Mouse (Mus musculus) T-helper 1 cell (primary cell): ENCODE measurements around the gene Stat1.

Experiments used
- in situ Hi-C: fragments of 300-600 bp; cut with MboI, MseI; formaldehyde crosslinking; loops from one replicate; pipeline ENCODE4 v1.15.1; 2025; ENCODE audit warnings: high pct_unique_total_duplicates

Gene Stat1

DNA sequence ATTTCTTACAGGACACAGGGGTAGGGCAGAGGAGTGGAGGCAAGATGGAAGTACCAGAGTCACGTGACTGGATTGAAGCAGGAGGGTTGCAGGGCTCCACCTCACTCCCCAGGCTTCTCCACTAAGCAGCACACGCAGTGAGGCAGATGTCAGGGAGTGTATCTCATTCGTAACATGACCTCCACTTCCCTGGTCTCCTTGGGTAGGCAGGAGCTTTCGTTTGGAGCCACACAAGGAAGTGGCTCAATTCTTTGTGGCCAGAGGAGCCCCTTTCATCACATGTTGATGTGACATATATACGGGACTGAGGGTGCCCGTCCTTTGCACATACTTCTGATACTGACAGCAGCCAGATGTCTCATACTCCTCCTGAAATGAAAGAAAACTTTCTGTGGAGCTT lies 10.6 kb downstream of the Stat1 start:
- in situ Hi-C loops: no loop called here

DNA sequence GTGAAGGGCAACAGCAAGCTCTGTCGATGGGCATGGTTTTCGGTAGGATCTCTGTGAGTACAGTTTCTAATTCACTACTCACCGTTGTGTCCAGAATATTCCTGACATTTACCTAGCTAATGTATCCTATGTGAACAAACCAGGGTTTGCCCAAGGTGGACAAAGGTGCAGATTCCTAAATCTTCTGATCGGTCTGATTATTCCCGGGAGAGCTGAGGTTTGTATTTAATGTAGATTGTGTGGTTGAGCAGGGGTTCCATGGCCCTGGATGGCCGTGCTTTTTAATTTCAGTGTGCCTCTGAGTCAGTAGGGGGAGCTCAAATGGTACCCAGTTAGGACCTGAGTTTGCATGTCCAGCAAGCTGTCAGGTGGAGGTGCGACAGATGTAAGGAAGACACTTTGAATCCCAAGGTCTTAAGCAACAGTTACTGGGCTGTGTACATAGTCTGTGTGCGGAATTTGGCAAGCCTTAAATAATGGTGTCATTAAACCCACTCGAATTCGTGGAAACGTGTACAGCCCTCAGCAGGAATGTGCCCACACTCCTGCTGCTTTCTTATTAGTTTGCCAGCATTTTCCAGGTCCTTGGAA lies 12.6 kb downstream of the Stat1 start:
- in situ Hi-C loops: no loop called here

DNA sequence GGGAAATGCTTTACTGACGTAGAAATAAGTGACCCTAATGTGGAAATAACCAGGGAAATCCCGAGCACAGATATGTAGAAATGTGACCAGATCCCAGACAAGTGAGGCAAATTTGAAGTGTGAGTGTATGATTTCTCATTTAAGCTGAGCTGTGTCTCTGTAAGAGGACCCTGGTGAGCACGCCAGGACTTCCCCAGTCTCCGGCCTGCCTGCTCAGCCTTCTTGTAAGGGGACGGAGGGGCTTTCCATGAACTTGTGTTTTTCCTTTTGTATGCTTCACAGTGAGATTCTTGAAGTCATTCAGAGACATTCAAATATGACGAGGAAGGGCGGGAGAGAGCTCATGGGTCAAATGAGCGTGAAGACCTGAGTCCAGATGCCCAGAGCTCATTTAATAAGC lies 14.0 kb downstream of the Stat1 start:
- in situ Hi-C loops: no loop called here

DNA sequence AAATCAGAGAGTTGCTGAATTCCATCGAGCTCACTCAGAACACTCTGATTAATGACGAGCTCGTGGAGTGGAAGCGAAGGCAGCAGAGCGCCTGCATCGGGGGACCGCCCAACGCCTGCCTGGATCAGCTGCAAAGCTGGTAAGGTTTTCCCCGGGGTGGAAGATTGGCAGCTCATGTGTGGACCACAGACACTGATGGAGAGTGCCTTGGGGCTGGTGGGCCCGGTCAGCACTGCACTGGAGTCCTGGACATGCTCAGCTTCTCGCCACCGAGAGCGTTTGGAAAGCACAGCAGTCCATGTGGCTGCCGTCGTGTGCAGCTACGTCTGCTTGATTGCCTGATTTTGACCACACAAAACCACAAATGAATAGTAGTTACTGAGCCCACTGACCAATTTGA lies 18.1 kb downstream of the Stat1 start:
- in situ Hi-C loops: no loop called here

DNA sequence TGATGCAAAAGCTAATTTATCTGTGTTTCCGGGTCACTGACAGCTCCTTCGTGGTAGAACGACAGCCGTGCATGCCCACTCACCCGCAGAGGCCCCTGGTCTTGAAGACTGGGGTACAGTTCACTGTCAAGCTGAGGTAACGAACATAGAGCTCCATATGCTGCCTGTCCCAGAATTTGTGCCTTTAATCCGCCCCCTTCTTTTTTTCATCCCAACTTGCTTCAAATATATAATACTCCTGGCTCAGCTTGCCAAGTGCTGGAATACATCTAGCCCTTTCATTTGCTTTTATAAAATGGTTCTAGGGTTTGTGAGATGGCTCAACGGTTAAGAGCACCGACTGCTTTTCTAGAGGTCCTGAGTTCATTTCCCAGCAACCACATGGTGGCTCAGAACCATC lies 21.3 kb downstream of the Stat1 start:
- in situ Hi-C loops: no loop called here

DNA sequence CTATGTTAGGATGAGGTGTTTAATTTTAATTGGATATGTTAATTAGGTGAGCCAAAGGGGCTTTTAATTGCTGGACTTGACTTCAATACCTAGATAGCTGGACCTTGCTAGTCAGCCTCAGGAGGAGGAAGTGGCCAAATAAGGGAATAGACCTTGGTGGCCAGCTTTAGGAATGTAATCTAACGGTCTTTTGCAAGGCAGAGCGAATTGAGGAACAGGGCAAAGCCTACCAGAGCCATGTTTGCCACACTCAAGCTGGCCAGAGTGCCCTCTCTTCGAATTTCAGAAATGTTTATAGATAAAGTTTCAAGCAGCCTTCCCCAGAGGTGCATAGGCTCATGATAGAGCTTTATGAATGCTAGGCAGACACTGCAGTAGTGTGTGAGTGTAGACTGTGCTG lies 22.2 kb downstream of the Stat1 start:
- in situ Hi-C loops: no loop called here

DNA sequence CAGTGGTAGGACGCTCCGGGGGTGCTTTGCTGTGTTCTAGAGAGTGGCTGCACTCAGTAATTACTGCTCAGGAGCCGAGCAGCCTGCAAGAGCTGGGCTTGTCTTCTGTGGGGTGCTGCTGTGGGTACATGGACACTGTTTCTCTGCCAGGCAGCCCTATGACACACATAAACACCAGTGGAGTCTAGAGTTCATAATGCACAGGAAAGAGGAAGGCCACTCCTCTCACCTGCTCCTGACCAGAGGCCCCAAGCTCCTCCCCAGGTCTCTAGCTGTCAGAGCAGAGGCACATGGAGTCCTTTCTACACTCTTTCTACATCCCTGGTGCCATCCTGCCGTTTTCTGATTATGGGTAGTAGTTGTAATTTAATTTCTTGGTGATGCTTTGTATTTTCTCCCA lies 22.9 kb downstream of the Stat1 start:
- in situ Hi-C loops: no loop called here

DNA sequence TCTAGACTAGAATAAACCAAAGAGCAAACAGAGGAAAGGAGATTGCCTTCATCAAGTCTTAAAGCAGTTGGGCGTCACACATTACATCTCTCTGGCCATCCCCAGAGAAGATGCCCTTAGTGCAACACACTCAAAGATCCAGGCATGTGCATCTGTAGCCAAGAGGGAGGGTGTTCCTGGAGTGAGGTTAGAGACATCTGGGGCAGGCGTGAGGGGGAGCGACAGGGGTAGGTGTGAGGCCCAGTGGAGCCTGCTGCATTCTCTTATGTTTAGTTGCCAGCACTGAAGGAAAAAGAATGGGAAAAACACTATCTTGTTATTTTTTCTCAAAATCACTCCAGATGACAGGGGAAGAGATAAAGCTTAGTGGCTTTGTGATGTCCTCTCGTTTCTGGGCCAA lies 24.0 kb downstream of the Stat1 start:
- in situ Hi-C loops: no loop called here

DNA sequence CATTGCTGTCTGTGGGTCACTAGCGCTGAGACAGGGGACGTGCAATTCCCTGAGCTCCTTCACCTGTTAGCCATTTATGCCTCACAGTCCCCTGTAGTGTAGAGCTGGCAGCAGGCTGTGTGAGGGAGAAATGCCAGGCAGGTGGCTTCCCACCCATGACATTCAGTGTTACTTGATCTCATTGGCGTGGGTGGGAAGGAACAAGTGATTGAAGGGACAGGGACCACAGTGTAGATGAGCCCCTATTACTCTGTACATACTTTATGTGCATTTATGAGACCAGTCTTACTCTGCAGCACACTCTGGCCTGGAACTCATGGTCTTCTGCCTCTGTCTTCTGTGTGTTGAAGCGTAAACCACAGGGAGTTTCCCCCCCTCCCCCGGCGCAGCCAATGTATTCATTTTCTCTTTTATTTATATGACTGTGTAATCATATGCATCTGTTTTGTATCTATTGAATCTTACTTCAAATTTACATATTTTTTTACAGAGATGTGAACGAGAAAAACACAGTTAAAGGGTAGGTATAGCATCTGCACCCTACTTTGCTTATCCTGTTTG lies 24.4 kb downstream of the Stat1 start:
- in situ Hi-C loops: no loop called here

DNA sequence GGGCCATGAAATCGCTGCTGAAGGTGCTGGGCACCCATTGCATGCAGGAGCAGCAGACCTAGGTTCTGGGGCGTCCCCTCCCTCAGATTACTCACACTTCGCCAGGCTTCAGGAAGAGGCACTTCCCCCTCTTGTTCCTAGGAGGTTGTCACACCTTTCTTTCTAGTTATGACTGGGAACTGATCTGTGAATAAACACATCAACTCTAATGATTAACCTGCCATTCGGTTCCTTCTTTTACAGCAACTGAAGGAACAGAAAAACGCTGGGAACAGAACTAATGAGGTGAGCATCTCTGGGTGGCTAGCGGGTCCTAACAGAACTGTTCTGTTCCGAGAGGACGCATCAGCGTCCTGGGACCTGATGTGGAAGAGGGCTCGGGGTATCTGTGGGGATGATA lies 25.7 kb downstream of the Stat1 start:
- in situ Hi-C loops: no loop called here

DNA sequence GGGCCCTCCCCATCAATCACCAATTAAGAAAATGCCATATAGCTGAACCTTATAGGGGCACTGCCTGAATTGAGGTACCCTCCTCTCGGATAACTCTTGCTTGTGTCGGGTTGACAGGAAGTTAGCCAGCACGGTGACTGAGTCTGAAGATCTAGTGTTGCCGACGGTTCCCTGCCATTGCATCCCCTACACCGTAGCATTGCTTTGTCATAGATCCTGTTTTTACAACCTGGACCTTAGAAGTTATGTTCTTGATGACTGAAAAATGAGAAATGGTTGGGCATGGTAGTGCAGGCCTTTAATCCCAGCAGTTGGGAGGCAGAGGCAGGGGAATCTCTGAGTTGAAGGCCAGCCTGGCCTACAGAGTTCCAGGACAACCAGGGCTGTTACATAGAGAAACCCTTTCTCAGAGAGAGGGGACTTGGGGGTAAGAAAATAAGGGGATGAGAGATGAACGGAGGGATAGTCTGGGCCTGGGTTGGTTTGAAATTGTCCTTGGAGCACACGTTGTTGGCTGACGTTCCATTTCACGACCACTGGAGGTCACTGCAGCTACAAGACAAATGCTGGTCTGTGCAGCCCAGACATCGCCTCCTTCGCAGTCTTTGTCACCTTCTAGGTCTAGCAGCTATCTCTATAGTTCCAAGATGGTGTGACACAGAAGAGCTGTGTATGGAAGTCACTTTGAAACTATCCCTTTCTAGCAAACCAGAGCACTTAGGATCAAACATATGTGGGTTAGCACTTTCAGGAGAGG lies 27.2 kb downstream of the Stat1 start:
- in situ Hi-C loops: no loop called here

DNA sequence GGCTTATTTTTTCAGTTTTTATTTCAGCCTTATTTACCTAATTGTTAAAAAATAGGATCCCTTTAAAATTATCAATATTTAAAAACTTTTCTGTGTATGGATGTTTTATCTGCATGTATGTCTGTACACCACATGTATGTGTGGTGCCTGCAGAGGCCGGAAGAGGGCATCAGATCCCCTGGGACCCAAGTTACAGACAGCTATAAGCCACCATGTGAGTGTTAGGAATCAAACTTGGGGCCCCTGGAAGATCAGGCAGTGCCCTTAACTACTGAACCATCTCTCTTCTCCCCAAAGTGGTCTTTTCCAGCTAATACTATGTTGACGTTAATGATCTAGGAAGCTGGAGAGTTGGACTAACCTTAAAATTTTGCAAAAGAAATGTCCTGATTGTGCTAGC lies 28.2 kb downstream of the Stat1 start:
- in situ Hi-C loops: no loop called here

DNA sequence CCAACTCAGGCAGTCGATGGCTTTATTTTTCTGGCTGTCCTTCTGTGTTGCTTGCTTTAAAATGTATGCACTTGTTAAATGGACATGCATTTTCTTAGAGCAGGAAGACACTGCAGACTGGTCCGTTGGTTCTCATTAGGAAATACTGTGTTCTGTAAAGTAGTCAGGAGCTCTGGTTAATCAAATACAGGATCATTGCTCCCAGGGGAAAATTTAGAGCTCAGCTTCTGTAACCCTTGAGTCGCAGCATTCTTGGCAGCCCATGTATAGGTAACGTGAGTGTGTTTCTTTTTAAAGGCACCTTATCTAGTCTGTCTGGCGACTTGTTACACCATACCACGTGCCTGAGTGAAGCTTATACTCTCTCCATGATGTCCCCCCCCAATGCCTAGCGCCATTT lies 28.9 kb downstream of the Stat1 start:
- in situ Hi-C loops: no loop called here

DNA sequence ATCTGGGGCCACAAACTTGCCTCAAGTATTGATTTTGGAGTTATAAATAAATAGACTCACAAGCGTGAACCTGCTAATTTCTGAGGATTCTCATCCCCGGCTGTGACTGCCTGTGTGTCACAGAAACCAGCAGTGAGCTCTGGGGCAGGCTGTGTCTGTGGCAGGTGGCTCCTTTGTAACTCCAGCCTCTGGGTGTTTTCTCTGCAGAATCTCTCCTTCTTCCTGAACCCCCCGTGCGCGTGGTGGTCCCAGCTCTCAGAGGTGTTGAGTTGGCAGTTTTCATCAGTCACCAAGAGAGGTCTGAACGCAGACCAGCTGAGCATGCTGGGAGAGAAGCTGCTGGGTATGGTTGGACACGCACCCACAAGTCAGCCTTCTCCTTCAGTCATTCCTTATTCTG lies 29.5 kb downstream of the Stat1 start:
- in situ Hi-C loops: no loop called here

DNA sequence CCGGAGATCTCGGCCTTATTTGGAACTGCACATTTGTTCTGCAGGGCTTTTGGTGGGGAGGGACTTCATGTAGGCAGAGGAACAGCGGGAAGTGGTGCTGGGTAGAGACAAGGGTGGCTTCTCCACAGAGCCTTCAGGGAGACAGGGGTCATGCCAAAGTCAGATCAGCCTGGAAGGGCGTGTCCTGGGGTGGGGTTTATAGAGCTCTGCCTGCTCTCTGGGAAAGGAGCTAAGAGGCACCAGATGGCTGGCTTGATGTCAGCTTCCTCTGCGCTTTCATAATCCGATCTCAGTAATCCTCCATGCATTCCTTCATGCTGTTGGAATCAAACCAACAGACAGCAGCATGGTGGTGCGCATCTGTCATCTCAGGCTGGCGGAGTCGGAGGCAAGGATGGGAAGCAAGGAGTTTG lies 30.7 kb downstream of the Stat1 start:
- in situ Hi-C loops: loop anchor here (5.0 kb wide), 1 partner anchor 42 kb away; no protein-coding TSS in a partner anchor

DNA sequence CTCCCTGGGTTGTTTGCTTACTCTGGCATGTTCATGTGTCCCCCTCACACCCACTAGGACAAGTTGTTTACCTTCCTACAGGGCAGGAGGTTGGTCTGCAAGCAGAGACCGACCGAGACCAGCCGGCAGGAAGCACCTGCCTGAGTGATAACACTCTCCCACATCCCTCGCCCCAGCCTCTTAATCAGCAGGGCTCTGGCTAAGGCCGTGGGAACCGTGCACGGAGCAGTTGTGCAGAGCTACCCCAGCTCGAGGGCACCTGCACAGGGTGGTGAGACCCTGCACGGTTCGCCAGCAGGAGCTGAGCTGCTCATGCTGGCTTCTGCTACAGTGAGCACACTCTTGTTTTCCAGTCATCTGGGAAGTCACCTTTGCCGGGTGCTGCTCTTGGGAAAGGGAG lies 31.4 kb downstream of the Stat1 start:
- in situ Hi-C loops: loop anchor here (5.0 kb wide), 1 partner anchor 42 kb away; no protein-coding TSS in a partner anchor

DNA sequence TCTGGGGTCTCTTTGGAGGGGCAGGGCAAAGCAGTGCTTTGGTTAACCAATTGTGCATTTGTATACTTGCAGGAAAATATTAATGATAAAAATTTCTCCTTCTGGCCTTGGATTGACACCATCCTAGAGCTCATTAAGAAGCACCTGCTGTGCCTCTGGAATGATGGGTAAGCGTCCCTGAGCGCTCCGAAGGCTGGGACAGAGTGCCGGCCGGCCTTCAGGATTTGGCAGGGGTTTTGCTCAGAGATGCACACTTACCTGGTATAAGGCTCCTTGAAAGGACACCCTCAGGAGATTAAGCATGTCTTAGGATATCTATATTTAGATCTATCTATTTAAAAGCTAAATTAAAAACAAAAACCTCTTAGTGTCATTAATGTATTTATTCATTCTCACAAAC lies 31.9 kb downstream of the Stat1 start:
- in situ Hi-C loops: loop anchor here (5.0 kb wide), 1 partner anchor 41 kb away; no protein-coding TSS in a partner anchor

DNA sequence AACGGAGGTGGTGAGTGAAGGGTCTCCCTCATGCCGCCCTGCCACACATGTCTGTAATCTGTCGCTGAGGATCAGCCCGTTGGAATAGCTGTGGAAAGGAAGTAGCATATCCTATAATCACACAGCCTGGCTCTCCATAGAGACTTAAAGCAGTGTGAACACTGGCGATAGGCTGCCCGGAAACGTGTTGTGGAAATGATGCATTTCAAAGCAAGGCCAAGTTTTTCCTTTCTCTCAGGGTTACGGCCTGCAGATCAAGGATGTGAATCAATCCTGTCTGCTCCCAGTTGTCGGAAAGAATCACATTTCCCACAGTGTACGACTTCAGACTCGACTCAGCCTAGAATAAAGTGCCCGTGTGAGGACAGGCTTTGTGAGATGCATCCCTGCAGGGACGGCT lies 33.1 kb downstream of the Stat1 start:
- in situ Hi-C loops: loop anchor here (5.0 kb wide), 1 partner anchor 40 kb away; no protein-coding TSS in a partner anchor

DNA sequence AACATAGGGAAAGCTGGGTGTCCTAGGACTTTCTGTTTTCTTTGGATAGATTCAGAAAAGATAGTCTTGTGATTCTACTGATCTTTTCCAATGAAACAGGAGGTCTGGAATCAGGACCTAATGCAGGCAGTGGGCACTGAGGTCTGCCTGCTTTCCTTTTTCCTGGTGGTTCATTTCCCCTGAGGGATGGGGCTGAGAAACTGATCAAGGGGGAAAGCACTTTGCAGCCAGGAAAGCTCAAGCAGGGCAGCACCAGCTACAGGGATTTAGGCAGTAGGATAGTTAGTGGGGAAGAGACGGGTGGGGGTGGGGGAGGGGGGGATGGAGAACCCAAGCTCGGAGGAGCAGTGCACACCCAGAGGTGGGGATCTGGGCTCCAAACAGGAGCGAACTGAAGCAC lies 33.7 kb downstream of the Stat1 start:
- in situ Hi-C loops: loop anchor here (5.0 kb wide), 1 partner anchor 39 kb away; no protein-coding TSS in a partner anchor

DNA sequence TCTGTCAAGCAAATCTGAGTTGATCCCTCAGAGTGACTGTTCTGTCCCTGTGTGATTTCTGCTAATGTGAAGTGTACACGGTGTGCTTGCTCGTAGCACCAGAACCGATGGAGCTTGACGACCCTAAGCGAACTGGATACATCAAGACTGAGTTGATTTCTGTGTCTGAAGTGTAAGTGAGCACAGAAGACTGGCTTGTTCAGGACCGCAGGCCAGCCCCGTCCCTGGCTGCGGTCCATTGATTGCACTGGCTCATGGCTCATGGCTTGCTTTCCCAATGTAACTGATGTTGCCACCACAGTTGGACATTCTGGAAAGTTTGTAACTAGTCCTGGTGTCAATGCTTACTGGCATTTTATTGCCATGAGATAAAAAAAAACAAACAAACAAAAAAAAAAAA lies 35.6 kb downstream of the Stat1 start:
- in situ Hi-C loops: loop anchor here (5.0 kb wide), 1 partner anchor 37 kb away; no protein-coding TSS in a partner anchor

DNA sequence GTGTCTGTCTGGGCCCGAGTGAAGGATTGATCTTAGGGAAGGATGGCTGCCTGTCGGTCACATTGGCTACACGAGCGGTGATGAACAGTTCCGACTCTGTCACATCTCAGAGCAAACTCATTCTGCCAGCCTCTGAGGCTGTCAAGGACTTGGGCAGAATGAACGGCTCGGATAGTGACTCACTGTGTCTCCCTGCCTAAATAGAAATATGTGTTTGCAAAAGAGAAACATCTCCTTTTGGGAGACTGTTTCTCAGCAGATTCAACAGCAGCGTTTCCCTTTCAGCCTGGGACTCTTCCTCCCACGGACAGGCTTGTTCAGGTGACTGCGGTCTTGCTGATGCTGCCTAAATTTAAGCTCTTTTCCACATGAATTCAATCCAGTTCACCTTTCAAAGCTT lies 37.1 kb downstream of the Stat1 start:
- in situ Hi-C loops: no loop called here

DNA sequence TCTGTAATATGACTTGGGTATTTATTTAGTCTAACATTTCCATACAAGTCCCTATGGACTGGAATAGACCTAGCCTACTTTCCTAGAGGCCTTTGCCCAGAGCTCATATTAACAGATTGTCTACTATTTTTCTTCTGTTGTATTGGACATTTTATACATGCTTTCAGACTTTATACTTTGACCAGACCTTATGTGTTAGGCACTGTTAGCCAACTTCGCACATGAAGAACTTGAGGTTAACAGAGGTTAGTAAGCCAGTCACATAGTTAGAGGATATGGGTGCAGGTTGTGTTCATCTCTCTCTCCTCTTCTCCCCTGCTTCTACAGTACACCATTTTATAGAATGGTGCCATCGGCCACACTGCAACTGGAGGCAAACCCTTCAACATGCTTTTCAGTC lies 38.8 kb downstream of the Stat1 start:
- in situ Hi-C loops: no loop called here
